Mouse (Mus musculus) intestine, postnatal 0 days (tissue): ENCODE data around the gene Cenpm. TPM values are rescaled to one million over a fixed set of nuclear protein-coding genes. Genes with fewer than 3 reads are reported as not detected.

ENCODE experiments used
- ATAC-seq: fragments of 200-750 bp; cut with Nextera tagmentation; 2 replicates; pipeline ENCODE4 v1.8.0; 2017; ENCODE audit warnings: mild to moderate bottlenecking, moderate TSS enrichment, moderate library complexity
- H3K27ac ChIP-seq: fragments of 300-500 bp; sonication (generic); 2 replicates; pipeline ENCODE4 v1.5.1; 2014; ENCODE audit warnings: mild to moderate bottlenecking, low read depth, low read length, moderate library complexity
- H3K27me3 ChIP-seq: fragments of 300-500 bp; sonication (generic); replicated peaks from 2 replicates; pipeline ENCODE4 v1.6.1; 2014; ENCODE audit warnings: low read length, mixed read lengths; ENCODE audit not compliant: control insufficient read depth, insufficient read depth
- H3K36me3 ChIP-seq: fragments of 300-500 bp; sonication (generic); 2 replicates; pipeline ENCODE4 v1.6.1; 2014; ENCODE audit warnings: mild to moderate bottlenecking, moderate library complexity; ENCODE audit not compliant: control insufficient read depth, insufficient read depth
- H3K4me1 ChIP-seq: fragments of 300-500 bp; sonication (generic); replicated peaks from 2 replicates; pipeline ENCODE4 v1.6.1; 2014; ENCODE audit warnings: antibody characterized with exemption, low read length, mixed read lengths; ENCODE audit not compliant: control insufficient read depth, insufficient read depth
- H3K4me2 ChIP-seq: fragments of 300-500 bp; sonication (generic); replicated peaks from 2 replicates; pipeline ENCODE4 v1.6.1; 2014; ENCODE audit warnings: low read depth, mild to moderate bottlenecking, moderate library complexity
- H3K4me3 ChIP-seq: fragments of 300-500 bp; sonication (generic); 2 replicates; pipeline ENCODE4 v1.5.1; 2014; ENCODE audit warnings: low read depth, low read length
- H3K9ac ChIP-seq: fragments of 300-500 bp; sonication (generic); 2 replicates; pipeline ENCODE4 v1.6.1; 2014; ENCODE audit warnings: mild to moderate bottlenecking, low read depth, low read length
- H3K9me3 ChIP-seq: fragments of 300-500 bp; sonication (generic); 2 replicates; pipeline ENCODE4 v1.6.1; 2016; ENCODE audit warnings: mixed run types; ENCODE audit not compliant: control insufficient read depth
- CTCF ChIP-seq: sonication (generic); IDR thresholded peaks from 2 replicates; pipeline ENCODE4 v1.5.1; 2016; ENCODE audit warnings: low read depth, mild to moderate bottlenecking, control low read depth, antibody characterized with exemption, moderate library complexity
- WGBS: fragments of 180-500 bp; shearing (Covaris S2); extraction: QIAGEN DNeasy Blood & Tissue Kit; methylation state at CpG from one replicate; pipeline ENCODE4 v1.1.7; 2014; 5-methylcytosine and 5-hydroxymethylcytosine counted together
- polyA plus RNA-seq: library from polyadenylated mRNA; unstranded; fragments of >200 nt; fragmentation: Nextera tagmentation; extraction: Ambion mirVana; gene quantifications from 2 replicates; pipeline ENCODE4 v1.2.1, GENCODE M21; 2015

The Cenpm gene
- polyA plus RNA-seq, 1 experiment from 2014 or later, result 14.8 TPM

DNA sequence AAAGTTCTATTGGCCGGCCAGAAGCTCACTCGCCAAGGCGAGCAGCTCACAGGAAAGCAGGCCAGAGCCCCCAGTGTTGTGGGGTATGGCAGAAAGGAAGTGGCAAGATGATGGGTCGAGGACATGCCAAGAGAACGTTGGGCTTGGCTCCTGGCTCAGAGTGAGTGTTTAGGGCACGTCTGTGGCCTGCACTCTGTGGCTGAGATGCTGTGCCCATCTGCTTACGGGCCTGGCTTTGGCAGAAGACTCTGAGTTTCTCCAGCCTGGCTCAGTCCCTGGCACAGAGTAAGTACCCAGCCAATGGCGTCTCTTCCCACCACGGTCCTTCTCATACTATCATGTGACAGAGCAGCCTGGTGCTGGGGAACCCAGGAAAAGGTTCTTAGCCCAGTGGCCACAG is 24.2 kb upstream of the Cenpm start:
- Histone ChIP-seq H3K27me3 (peaks cover 23% of the 10 kb centered on the region), H3K27ac (no peak overlapping the region), H3K36me3 (no peaks in the 10 kb centered on the region), H3K4me3 (no peak overlapping the region), H3K4me1 (no peaks in the 10 kb centered on the region), H3K9ac (no peak overlapping the region), H3K4me2 (no peak overlapping the region), H3K9me3 (no peaks in the 10 kb centered on the region)
- TF ChIP-seq CTCF, result no peak
- WGBS, result 87% methylated on average over 9 of the region's 9 CpGs
- ATAC-seq, result no peak

DNA sequence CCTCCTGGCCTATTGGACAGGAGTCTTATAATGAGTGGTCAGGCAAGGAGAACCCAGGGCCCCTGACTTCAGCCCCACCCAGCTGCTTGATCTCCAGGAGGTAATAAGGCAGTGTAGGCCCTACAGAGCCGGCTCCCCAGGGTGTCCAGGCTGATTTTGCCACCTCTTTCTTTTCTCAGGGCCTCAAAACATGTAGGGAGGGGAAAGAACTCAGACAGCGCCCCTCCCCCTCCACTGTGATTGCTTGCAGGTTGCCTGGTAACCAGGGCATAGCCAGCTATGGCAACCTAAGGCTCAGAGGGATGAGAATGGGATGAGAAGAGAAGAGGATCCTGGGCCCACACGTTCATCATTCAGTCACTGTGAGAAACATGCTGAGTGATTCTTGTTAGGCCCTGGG is 23.6 kb upstream of the Cenpm start:
- TF ChIP-seq CTCF, result no peak

DNA sequence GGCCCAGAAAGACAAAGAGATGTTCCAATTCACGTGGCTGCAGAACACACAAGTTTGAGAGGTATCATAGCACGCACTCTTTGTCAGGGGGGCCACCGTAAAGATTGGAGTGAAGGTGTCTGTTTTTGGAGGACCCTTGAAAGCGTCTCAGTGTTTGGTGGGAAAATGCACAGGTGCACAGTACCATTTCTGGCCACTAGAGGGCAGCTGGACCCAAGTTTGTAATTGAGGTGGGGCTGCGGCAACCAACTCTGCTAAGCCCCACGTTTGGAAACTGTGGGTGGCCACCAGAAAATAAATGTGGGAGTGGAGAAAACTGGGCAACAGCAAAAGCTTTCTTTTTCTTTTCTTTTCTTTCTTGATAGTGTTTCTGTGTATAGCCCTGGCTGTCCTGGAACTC is 21.8 kb upstream of the Cenpm start:
- 11% methylated on average over 6 of the region's 6 CpGs for whole genome bisulfite sequencing
- Histone ChIP-seq H3K36me3 (no peaks in the 10 kb centered on the region), H3K9me3 (no peaks in the 10 kb centered on the region), H3K27ac (no peak overlapping the region), H3K4me3 (no peak overlapping the region), H3K4me1 (no peaks in the 10 kb centered on the region), H3K9ac (no peak overlapping the region), H3K27me3 (peaks cover 3% of the 10 kb centered on the region), H3K4me2 (no peak overlapping the region)
- TF ChIP-seq CTCF, result peak; percentile 93
- no peak for ATAC-seq

More for the DNA sequence above, 23.6 kb upstream of the Cenpm start:
- Histone ChIP-seq H3K27ac (no peak overlapping the region), H3K9me3 (no peaks in the 10 kb centered on the region), H3K9ac (no peak overlapping the region), H3K36me3 (no peaks in the 10 kb centered on the region), H3K4me1 (no peaks in the 10 kb centered on the region), H3K4me2 (no peak overlapping the region), H3K27me3 (peaks cover 17% of the 10 kb centered on the region), H3K4me3 (no peak overlapping the region)
- no peak for ATAC-seq
- 33% methylated on average over 3 of the region's 3 CpGs for WGBS

DNA sequence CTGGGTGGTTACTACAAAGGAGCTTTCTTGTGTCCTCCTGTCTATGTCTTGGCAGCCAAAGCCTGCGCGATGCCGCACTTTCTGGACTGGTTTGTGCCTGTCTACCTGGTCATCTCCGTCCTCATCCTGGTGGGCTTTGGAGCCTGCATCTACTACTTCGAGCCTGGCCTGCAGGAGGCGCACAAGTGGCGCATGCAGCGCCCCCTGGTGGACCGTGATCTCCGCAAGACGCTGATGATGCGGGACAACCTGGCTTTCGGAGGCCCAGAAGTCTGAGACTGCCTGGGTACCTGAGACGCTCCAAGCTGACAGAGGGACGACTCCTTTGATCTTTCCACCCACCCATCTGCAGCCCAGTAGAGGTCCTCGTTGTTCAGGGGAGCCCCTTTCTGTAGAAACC is 15.0 kb upstream of the Cenpm start:
- 13% methylated on average over 16 of the region's 16 CpGs for WGBS
- no peaks in the 10 kb centered on the region for H3K4me1 ChIP-seq
- H3K27ac ChIP-seq, result no peak overlapping the region
- H3K9ac ChIP-seq, result no peak overlapping the region
- H3K27me3 ChIP-seq, result 0 out of 2 replicates have a peak, but pooled peaks cover 13% of the 10 kb centered on the region
- no peak overlapping the region for H3K4me2 ChIP-seq
- TF ChIP-seq CTCF, result peak; percentile 99
- H3K36me3 ChIP-seq, result no peaks in the 10 kb centered on the region
- no peak for ATAC-seq
- H3K9me3 ChIP-seq, result no peaks in the 10 kb centered on the region
- no peak overlapping the region for H3K4me3 ChIP-seq

DNA sequence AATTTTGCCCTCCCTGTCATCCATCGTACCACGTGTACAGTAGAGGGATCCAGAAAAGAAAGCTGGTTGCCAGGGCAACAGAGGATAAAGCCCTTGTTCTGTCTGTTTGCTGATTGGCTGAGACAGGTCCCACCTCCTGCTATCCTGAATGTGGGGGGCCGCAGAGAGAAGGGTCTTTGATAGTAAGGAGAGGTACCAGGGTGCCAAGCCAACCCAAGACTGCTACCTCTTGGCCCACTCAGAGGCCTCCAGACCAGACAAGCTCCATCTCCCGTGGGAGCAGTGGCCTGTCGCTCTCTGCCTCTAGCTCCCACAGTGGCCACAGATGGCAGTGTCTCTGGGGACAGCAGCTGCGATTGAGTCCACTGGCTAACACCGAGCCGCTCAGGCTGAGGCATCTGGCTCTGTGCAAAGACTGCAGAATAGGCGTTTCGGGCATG is 11.4 kb upstream of the Cenpm start:
- no peaks in the 10 kb centered on the region for H3K9me3 ChIP-seq
- no peak overlapping the region for H3K9ac ChIP-seq
- H3K4me3 ChIP-seq, result no peak overlapping the region
- 0 out of 2 replicates have a peak, but pooled peaks cover 13% of the 10 kb centered on the region for H3K27me3 ChIP-seq
- no peaks in the 10 kb centered on the region for H3K36me3 ChIP-seq
- no peak for ATAC-seq
- no peak overlapping the region for H3K4me2 ChIP-seq
- no peaks in the 10 kb centered on the region for H3K4me1 ChIP-seq
- TF ChIP-seq CTCF, result no peak
- WGBS, result 30% methylated on average over 10 of the region's 10 CpGs
- H3K27ac ChIP-seq, result no peak overlapping the region

DNA sequence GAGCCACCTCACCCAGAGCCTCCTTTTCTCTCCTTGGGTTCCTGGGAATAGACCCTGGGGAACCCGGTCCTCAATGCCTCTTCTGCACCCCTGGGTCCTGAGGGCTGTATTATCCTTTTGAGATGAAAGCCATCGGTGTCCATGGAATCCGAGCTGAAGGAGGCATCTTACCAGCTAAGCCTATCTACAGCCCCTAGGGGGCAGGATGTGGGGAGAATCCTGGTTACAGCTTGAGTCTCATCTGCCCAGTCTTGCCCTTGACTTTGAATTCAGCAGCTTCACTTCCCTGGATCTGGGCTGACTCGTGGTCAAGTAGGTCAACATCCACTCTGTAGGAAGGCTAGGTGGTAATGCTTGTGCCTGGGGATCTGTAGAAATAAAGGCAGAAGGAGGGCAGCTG is 10.7 kb upstream of the Cenpm start:
- Histone ChIP-seq H3K9me3 (no peaks in the 10 kb centered on the region), H3K27ac (no peak overlapping the region), H3K4me3 (no peak overlapping the region), H3K36me3 (no peaks in the 10 kb centered on the region), H3K4me1 (no peaks in the 10 kb centered on the region), H3K27me3 (0 out of 2 replicates have a peak, but pooled peaks cover 13% of the 10 kb centered on the region), H3K4me2 (no peak overlapping the region), H3K9ac (no peak overlapping the region)
- 42% methylated on average over 4 of the region's 4 CpGs for WGBS
- no peak for ATAC-seq
- peak; percentile 45 for TF ChIP-seq CTCF

DNA sequence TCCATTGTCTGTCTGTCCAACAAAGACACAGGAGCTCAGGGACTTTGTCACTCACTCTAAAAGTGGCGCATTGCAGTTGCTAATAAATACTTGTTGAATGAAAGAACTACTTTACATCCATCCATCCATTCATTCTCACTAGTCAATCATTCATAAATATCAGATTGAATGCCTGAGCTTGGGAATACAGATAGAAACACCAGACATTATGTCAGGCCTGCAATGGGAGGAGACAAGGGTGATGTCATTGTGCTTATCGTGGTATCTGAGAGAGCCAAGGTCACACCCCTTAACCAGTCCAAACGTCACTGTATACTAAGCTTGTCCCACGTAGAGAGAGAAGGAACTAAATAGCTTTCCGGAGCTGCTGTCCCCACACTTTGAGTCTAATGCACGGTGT is 7.5 kb upstream of the Cenpm start, which contains the start of gene 1500009C09Rik:
1500009C09Rik (plus strand) TSS at position 301 of the 400 bp plus-strand sequence.
- Histone ChIP-seq H3K4me3 (no peak within 1 kb of the TSS), H3K4me1 (no peaks in the 10 kb centered on the region), H3K36me3 (no peaks in the 10 kb centered on the region), H3K9ac (no peak within 1 kb of the TSS), H3K27ac (no peak within 1 kb of the TSS), H3K4me2 (no peak within 1 kb of the TSS), H3K9me3 (no peaks in the 10 kb centered on the region), H3K27me3 (0 out of 2 replicates have a peak, but pooled peaks cover 10% of the 10 kb centered on the region)
- 68% methylated on average over 6 of the region's 6 CpGs for WGBS
- TF ChIP-seq CTCF, result no peak
- ATAC-seq, result 0 out of 2 replicates have a peak, but pooled peaks have one; percentile 30
